Mouse (Mus musculus) left cerebral cortex, postnatal 10 days (tissue): ENCODE data around the gene Ino80. TPM values are rescaled to one million over a fixed set of nuclear protein-coding genes. Genes with fewer than 3 reads are reported as not detected.
"Not testable (repeated sequence)": the region's sequence is repeated elsewhere in the genome, so short reads cannot be mapped to it uniquely, and the experiment has no call there.

Experiments used
- DNase-seq, 2 experiments: peaks; one replicate each; pipeline ENCODE4 v3.0.0; 2021 to 2022; ENCODE audit warnings: low spot score in 2 of 2, mixed read lengths in 1 of 2; ENCODE audit errors: extremely low spot score in 1 of 2
- intact Hi-C: fragments of 180-260 bp; cut with DNase I; formaldehyde crosslinking; loops from one replicate; pipeline ENCODE4 v1.15.1; 2025
- total RNA-seq, 2 experiments: library from RNA; stranded (reverse); gene quantifications; 2 replicates each; pipeline ENCODE4 v1.2.3; 2021

Gene Ino80
- 10 to 100 TPM; 20.7 to 21.0 TPM for total RNA-seq

DNA sequence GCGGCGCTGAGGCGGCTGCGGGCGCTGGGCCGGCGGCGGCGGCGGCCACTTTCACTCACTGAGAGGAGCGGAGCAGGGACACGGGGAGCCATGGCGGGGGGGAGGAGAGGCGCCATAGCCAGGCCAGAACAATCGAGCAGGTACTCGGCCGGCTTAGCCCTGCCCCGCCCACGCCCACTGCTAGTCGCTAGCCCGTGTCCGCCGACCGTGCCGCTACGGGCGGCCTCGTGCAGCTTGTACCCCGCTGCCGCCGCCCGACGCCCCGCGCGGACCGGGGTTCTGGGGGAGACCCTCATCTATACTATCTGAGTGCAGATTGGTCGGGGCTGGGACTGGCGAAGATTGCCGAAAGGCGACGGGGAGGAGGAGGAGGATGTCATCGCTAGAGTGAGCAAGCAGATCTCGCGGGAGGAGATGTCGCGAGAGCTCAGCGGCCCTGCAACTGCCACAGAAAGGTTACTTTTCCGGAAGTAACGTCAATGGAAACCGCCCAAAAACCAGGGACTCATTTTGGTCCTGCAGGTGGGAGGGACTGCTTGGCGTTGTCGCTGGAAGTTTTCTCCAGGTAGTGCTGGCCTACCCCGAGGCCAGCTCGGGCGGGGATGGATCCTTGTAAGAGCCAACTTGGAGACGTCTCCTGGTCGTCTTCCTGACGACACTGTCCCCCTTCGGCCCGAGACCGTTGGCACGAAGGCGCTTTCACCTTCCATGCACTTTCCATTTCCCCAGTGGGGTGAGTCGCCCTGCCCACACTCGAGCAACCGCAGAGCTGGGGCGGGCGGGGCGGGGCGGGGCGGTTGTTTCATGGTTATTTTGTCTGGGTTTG, at the start of gene Ino80:
Gene Ino80 (minus strand): TSS at position 117 of the 826 bp plus-strand sequence.
- peak; percentile 99 for DNase-seq
- intact Hi-C loops, result no loop called here

GRCm38 (mm10) chr2:119525422-119525821, 47.9 kb upstream of the Ino80 start:
- no peak for DNase-seq
- intact Hi-C loops, result no loop called here

GRCm38 (mm10) chr2:119523836-119524235, 46.3 kb upstream of the Ino80 start:
- intact Hi-C loops, result no loop called here
- no peak for DNase-seq

DNA sequence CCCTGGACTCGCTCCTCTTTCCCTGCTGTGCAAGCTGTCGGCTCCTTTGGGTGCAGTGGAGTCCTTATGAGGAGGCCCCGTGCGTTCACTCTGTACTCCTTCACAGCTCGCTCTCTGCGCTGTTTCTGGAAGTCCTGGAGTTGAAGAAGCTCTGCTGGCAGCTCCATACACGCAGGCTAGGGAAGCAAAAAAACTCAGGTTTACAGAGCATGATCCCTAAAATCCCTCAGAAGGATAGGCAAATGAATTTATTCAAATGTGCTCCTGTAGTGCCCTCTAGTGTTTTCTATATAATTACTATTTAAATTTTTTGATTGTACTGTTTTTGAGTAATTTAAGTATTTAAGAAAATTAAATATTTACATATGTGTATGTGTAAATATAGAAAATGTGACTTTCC, 43.1 kb upstream of the Ino80 start:
- peak in 1 of 2 experiments; percentile 5 for DNase-seq
- intact Hi-C loops, result no loop called here

DNA sequence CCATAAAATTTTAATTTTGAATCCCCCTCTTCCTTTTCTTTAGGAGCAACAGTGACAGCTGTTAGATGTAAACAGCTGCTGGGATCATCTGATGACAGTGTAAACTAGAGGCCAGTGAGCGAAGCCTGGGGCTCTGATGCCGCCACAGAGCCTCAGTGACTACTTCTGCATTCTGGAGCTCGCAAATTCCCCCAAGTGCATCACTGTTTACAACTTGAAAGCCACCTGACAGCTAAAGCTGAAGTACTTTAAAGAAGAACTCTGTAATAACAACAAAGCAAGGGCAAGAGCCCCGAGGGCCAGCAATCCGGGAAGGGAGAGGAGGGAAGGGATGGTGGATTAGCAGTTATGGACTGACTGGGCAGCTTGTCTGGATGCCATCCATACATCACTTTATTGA, 39.3 kb upstream of the Ino80 start:
- no peak for DNase-seq
- intact Hi-C loops, result loop anchor here (5.0 kb wide), 1 partner anchor 35 kb away; no protein-coding TSS in a partner anchor

DNA sequence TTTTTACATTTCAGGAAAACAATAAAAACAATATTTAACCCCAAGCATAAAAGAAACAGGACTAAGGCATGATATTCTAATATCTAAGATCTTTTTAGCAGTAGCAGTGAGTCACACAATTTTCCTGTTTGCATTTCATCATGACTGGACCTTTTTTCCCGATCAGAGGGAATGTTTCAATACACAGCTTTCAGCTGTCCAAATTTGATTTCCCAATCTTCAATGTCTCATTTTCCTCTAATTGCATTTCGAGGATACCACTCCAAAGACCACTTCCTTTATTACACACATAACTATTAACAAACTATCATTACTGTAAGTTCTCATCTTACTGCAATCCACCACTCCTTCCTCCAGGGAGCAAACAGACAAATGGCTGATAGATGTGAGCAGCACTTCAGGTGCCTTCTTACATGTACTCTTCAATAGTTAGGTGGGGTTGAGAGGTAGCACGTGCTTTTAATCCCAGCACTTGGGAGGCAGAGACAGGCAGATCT, 36.6 kb upstream of the Ino80 start:
- no peak for DNase-seq
- intact Hi-C loops, result no loop called here

DNA sequence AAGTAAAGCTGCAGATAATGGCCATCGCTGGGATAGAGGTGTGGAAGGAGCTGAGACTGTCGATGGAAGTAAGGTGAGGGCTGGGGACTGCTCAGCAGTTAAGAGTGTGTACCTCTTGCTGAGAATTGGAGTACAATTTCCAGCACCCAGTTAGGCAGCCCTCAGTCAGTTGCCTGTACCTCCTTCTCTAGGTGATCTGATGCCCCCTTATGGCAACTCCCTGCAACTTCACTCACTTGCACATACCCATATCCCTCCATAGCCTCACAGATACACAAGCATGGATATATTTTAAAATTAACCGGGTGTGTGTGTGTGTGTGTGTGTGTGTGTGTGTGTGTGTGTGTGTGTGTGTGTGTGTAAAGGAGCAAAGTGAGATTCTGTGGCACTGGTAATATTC, 34.8 kb upstream of the Ino80 start:
- DNase-seq, result no peak
- intact Hi-C loops, result no loop called here

- DNase-seq, result no peak
- intact Hi-C loops, result no loop called here
Measured at GRCm38 (mm10) chr2:119510856-119511255, 33.4 kb upstream of the Ino80 start.

- DNase-seq, intact Hi-C loops: not testable (repeated sequence)
Measured at GRCm38 (mm10) chr2:119508518-119508917, 31.0 kb upstream of the Ino80 start.

- no peak for DNase-seq
- intact Hi-C loops, result no loop called here
Measured at GRCm38 (mm10) chr2:119507108-119507507, 29.6 kb upstream of the Ino80 start.

DNA sequence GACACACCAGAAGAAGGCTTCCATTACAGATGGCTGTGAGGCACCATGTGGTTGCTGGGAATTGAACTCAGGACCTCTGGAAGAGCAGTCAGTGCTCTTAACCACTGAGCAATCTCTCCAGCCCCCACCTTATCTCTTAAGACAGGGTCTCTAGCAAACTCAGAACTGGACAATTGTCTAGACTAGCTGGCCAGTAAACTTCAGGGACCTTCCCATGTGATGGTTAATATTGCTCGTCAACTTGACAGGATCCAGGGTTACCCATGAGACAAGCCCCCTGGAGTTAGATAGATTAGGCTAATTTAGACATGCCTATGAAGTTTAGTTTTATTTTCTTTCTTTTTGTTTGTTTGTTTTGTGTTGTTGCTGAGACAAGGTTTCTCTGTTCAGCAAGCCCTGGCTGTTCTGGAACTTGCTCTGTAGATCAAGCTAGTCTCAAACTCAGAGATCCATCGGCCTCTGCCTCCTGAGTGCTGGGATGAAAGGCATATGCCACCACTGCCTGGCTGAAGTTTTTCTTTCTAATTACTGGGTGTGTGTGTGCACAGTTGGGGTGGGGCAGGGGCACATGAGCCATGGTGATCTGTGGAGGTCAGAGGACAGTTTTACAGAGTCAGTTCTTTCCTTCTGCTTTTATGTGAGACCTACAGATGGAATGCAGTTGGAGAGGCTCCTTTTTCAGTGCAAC, 23.6 kb upstream of the Ino80 start:
- DNase-seq, result no peak

DNA sequence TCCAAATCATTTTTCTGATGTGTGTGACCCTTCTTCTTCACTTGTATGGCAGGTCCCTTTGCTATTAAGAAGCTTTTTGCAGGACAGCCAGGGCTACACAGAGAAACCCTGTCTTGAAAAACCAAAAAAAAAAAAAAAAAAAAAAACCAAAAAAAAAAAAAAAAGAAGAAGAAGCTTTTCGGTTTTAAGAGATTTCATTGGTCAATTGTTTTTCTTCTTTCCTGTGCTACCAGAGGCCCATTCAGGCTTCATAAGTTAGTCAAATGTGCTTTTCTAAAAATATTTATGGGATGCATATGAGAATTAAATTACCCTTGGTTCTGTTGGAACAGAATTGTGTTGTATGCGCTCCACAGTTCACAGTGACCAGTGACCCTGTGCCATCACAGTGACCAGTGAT, 21.4 kb upstream of the Ino80 start:
- intact Hi-C loops, result no loop called here
- no peak for DNase-seq

More for the DNA sequence above, 23.6 kb upstream of the Ino80 start:
- intact Hi-C loops, result no loop called here

GRCm38 (mm10) chr2:119496082-119496481, 18.6 kb upstream of the Ino80 start:
- intact Hi-C loops, result no loop called here
- DNase-seq, result no peak

- DNase-seq, result no peak
- intact Hi-C loops, result no loop called here
Measured at GRCm38 (mm10) chr2:119491953-119492352, 14.5 kb upstream of the Ino80 start.

- DNase-seq, result no peak
- intact Hi-C loops, result no loop called here
Measured at GRCm38 (mm10) chr2:119486488-119486887, 9.0 kb upstream of the Ino80 start.

GRCm38 (mm10) chr2:119482307-119482706, 4.8 kb upstream of the Ino80 start:
- intact Hi-C loops, result loop anchor here (5.0 kb wide), 1 partner anchor 35 kb away; no protein-coding TSS in a partner anchor
- DNase-seq, result no peak

GRCm38 (mm10) chr2:119478397-119478749, 886 bp upstream of the Ino80 start:
- DNase-seq, result no peak
- intact Hi-C loops, result no loop called here

DNA sequence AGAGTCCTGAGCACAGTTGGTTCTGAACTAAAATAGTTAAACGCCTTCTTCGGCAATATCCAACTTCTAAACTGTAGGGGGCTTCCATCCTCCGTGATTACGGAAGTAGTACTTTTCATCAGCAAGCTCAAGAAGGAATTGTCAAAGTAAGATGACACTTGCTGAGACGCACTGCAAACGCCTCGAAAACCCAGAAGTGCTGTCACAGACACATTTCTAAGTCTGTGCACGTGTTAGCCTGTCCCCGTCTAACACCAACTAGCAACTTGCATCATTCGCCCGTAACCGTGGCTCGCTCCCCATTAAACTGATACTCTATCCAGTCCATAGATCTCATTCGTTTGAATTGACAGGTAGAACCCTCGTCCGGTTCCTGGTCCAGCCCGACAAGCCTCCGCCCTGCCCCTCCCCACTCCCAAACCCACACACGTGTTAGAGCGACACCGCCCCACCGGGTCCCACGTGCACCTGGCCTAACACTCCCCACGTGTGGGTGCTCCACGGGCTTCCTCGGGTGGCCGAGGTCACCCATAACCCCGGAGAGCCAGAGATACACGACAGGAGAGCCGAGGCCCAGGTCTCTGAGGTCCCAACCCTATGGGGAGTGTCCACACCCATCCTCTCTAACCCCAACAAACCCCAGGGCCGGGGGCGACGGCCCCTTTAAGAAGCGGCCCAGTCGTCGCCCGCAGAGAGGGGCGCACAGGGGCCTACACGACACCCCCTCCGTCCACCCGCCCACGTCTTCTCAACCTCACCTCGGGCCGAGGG, 681 bp downstream of the Ino80 start:
- peak; percentile 42 to 83 for DNase-seq
- intact Hi-C loops, result no loop called here

DNA sequence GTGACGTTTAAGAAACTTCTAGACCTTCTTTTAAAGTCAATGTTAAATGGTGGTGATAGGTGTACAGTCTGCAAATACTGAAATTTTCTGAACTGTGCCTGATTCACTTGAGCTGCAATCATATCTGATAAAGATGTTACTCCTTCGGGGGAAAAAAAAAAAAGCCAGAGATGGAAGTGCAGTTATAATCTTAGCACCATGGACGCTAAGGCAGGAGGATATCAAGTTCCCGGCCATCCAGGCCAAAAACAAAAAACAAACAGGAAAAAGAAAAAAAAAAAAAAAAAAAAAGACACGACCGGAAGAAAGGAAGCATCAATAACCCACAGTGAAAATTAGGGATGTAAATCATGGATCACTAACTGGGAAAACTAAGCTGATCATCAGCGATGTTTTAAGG, 1.3 kb downstream of the Ino80 start:
- no peak for DNase-seq
- intact Hi-C loops, result no loop called here
